28 mouse cellular contexts compared by ENCODE assay signal in the genomic region with DNA sequence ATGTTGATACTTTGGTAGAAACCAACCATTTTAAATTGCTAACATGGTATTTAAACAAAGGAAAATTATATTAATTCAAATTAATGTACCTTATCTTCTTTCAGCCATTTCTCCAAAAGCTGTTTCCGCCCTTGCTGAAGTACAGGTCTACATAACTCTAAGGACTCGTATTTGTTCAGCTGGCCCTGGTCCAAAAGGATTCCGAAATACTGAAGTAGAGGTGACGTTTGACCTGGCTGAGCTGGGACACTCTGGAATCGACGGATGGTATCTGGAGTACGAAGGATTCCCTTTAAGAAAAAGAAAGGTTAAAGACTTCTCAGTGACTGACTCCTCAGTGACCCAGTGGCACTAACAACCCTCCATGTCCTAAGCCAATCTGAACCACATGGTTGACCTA. TPM values are rescaled to one million over a fixed set of nuclear protein-coding genes. Genes with fewer than 3 reads are reported as not detected.
A peak's percentile ranks its signal among the peaks of the same experiment; 100 is the strongest.
DNase-seq lines count a peak whose midpoint lies in the region; ATAC-seq and TF ChIP-seq lines count a peak whose summit lies in the region.
"Had no signal": no experiment of that assay in that cellular context is flagged by ENCODE, and none has a peak within 500 bp of the region (broad histone marks: within the 10 kb centered on the region; RNA-seq: fewer than 3 reads in every experiment).

No protein-coding gene starts in this region.

- no peak overlapping the region for H3K4me3 ChIP-seq in lung, adult 2 months (replicated peaks; ENCODE audit: extremely low read depth, low read depth, low read length)
- no peak overlapping the region for H3K4me3 ChIP-seq in embryonic facial prominence, embryonic 10.5 days
- H3K4me3 ChIP-seq in forebrain, embryonic 11.5 days (ENCODE audit: low read depth, low read length): no peak overlapping the region
- H3K4me3 ChIP-seq: forebrain, embryonic 13.5 days; hindbrain, embryonic 12.5 days; intestine, embryonic 15.5 days; layer of hippocampus, adult 2 months; limb, embryonic 13.5 days; megakaryocyte, embryonic 14.5 days; midbrain, embryonic 13.5 days; neural tube, embryonic 13.5 days had no signal

- peak; percentile 83 for DNase-seq in heart, adult 11 months
- DNase-seq in heart, adult 8-10 months (ENCODE audit: low spot score): no peak
- peak; percentile 30 to 33 for DNase-seq in kidney, postnatal 36 days
- DNase-seq in kidney, adult 18-20 months: no peak
- DNase-seq in lung, adult 2 months: peak; percentile 27
- peak; percentile 67 for DNase-seq in lung, postnatal 25 days (ENCODE audit: low spot score)
- DNase-seq in embryonic facial prominence, embryonic 10.5 days (ENCODE audit: low spot score): no peak
- DNase-seq in forebrain, embryonic 11.5 days (ENCODE audit: low spot score): no peak
- DNase-seq: cerebellum, adult 11 months; cerebellum, adult 9-10 months; cerebellum, postnatal 36 days; embryo, embryonic 11 days; gastrocnemius, postnatal 10 days; heart, postnatal 36 days; right cerebral cortex, postnatal 4 days; thymus, postnatal 4 days had no signal

- H3K9ac ChIP-seq in forebrain, embryonic 11.5 days (ENCODE audit: low read length): no peak overlapping the region
- H3K9ac ChIP-seq: forebrain, embryonic 13.5 days; hindbrain, embryonic 12.5 days; intestine, embryonic 15.5 days; limb, embryonic 13.5 days; liver, embryonic 14.5 days; midbrain, embryonic 13.5 days; neural tube, embryonic 13.5 days had no signal

- TF ChIP-seq CTCF in lung, adult 2 months (IDR thresholded peaks at IDR 0.05; ENCODE audit: insufficient read depth, low read length): no peak

- H3K4me1 ChIP-seq in lung, adult 2 months (ENCODE audit: control insufficient read depth, insufficient read depth, low read length): no peaks in the 10 kb centered on the region; the same call in 1 of the 2 replicates
- no peaks in the 10 kb centered on the region for H3K4me1 ChIP-seq in embryonic facial prominence, embryonic 10.5 days
- H3K4me1 ChIP-seq in forebrain, embryonic 11.5 days (replicated peaks; ENCODE audit: control insufficient read depth, insufficient read depth, low read length): no peaks in the 10 kb centered on the region
- H3K4me1 ChIP-seq: forebrain, embryonic 13.5 days; hindbrain, embryonic 12.5 days; intestine, embryonic 15.5 days; limb, embryonic 13.5 days; megakaryocyte, embryonic 14.5 days; midbrain, embryonic 13.5 days; neural tube, embryonic 13.5 days had no signal

- no peak overlapping the region for H3K27ac ChIP-seq in embryonic facial prominence, embryonic 10.5 days (replicated peaks)
- H3K27ac ChIP-seq in forebrain, embryonic 11.5 days (ENCODE audit: low read depth, low read length): no peak overlapping the region
- H3K27ac ChIP-seq: forebrain, embryonic 13.5 days; hindbrain, embryonic 12.5 days; hindbrain, postnatal 0 days; intestine, embryonic 15.5 days; kidney, postnatal 0 days; layer of hippocampus, adult 2 months; limb, embryonic 13.5 days; liver, embryonic 14.5 days; midbrain, embryonic 13.5 days; neural tube, embryonic 13.5 days had no signal

- H3K4me2 ChIP-seq in forebrain, embryonic 11.5 days (ENCODE audit: low read depth, low read length, severe bottlenecking): no peak overlapping the region
- H3K4me2 ChIP-seq: forebrain, embryonic 13.5 days; heart, embryonic 11.5 days; hindbrain, embryonic 12.5 days; intestine, embryonic 15.5 days; limb, embryonic 13.5 days; midbrain, embryonic 13.5 days; neural tube, embryonic 13.5 days had no signal

- H3K9me3 ChIP-seq in embryonic facial prominence, embryonic 10.5 days: no peaks in the 10 kb centered on the region
- H3K9me3 ChIP-seq in forebrain, embryonic 11.5 days (ENCODE audit: control insufficient read depth, low read length): no peaks in the 10 kb centered on the region
- H3K9me3 ChIP-seq: forebrain, embryonic 13.5 days; hindbrain, embryonic 12.5 days; intestine, embryonic 15.5 days; limb, embryonic 13.5 days; megakaryocyte, embryonic 14.5 days; midbrain, embryonic 13.5 days; neural tube, embryonic 13.5 days had no signal

- H3K27me3 ChIP-seq in embryonic facial prominence, embryonic 10.5 days (replicated peaks; ENCODE audit: low read depth, poor library complexity, severe bottlenecking): no peaks in the 10 kb centered on the region
- H3K27me3 ChIP-seq in forebrain, embryonic 11.5 days (ENCODE audit: control insufficient read depth, insufficient read depth, low read length): no peaks in the 10 kb centered on the region
- H3K27me3 ChIP-seq: forebrain, embryonic 13.5 days; hindbrain, embryonic 12.5 days; intestine, embryonic 15.5 days; limb, embryonic 13.5 days; megakaryocyte, embryonic 14.5 days; midbrain, embryonic 13.5 days; neural tube, embryonic 13.5 days had no signal

- 57% methylated on average over 7 of the region's 7 CpGs for WGBS in lung, adult 2 months
- 88% methylated on average over 7 of the region's 7 CpGs for WGBS in embryonic facial prominence, embryonic 10.5 days
- 94% methylated on average over 7 of the region's 7 CpGs for WGBS in forebrain, embryonic 11.5 days

- ATAC-seq in forebrain, embryonic 11.5 days (replicated peaks; ENCODE audit: low FRiP score): no peak
- ATAC-seq: forebrain, embryonic 13.5 days; hindbrain, postnatal 0 days; intestine, embryonic 15.5 days; midbrain, embryonic 13.5 days had no signal

- no peak for TF ChIP-seq POLR2A in lung, adult 2 months (IDR thresholded peaks at IDR 0.05; ENCODE audit: borderline replicate concordance, extremely low read depth, low read depth, low read length)

- H3K36me3 ChIP-seq in embryonic facial prominence, embryonic 10.5 days (replicated peaks): peaks cover 96% of the 10 kb centered on the region
- peaks cover 4% of the 10 kb centered on the region; the same call in 1 of the 2 replicates for H3K36me3 ChIP-seq in forebrain, embryonic 11.5 days (ENCODE audit: control insufficient read depth, insufficient read depth, low read length)

RNA-seq across cellular contexts. Expression of a gene that starts 32.4 kb away (rescaled TPM):
- total RNA-seq in heart, adult 8-10 months (2022): 100 to 1,000 TPM; 128 to 169 (median 144) TPM
- 63.0 and 84.5 TPM in 2 replicates for polyA plus RNA-seq in lung, adult 2 months (2012; rRNA removed)
- polyA plus RNA-seq in embryonic facial prominence, embryonic 10.5 days (2016; fragmentation: Nextera tagmentation; extraction: Ambion mirVana): 132 and 137 TPM in 2 replicates
- 170 and 176 TPM in 2 replicates for polyA plus RNA-seq in forebrain, embryonic 11.5 days (2014; fragmentation: Nextera tagmentation; extraction: Ambion mirVana)

RNA-seq across cellular contexts. Expression of a gene that starts 41.2 kb away (rescaled TPM):
- total RNA-seq in heart, adult 8-10 months (2022): 1 to 10 TPM; 6.6 to 7.3 (median 7.1) TPM
- polyA plus RNA-seq in lung, adult 2 months (2012; rRNA removed): 2.2 and 3.8 TPM in 2 replicates
- 44.5 and 46.8 TPM in 2 replicates for polyA plus RNA-seq in embryonic facial prominence, embryonic 10.5 days (2016; fragmentation: Nextera tagmentation; extraction: Ambion mirVana)
- 43.2 and 44.8 TPM in 2 replicates for polyA plus RNA-seq in forebrain, embryonic 11.5 days (2014; fragmentation: Nextera tagmentation; extraction: Ambion mirVana)

RNA-seq across cellular contexts. Expression of a gene that starts 41.3 kb away (rescaled TPM):
- total RNA-seq in heart, adult 8-10 months (2022): 10 to 100 TPM; 60.2 to 77.1 (median 64.7) TPM
- polyA plus RNA-seq in lung, adult 2 months (2012; rRNA removed): 41.0 and 65.3 TPM in 2 replicates
- 84.9 and 89.9 TPM in 2 replicates for polyA plus RNA-seq in embryonic facial prominence, embryonic 10.5 days (2016; fragmentation: Nextera tagmentation; extraction: Ambion mirVana)
- polyA plus RNA-seq in forebrain, embryonic 11.5 days (2014; fragmentation: Nextera tagmentation; extraction: Ambion mirVana): 82.6 and 89.4 TPM in 2 replicates

Comparison
In these comparisons a context has a peak if more than half of its experiments do, and no peak if none do; other contexts are left out.
1. DNase-seq: peak in heart, adult 11 months (single experiment), kidney, postnatal 36 days (2 of 2), lung, adult 2 months (single experiment) and lung, postnatal 25 days (single experiment); none in heart, adult 8-10 months (single experiment), kidney, adult 18-20 months (single experiment), embryonic facial prominence, embryonic 10.5 days (single experiment) and forebrain, embryonic 11.5 days (single experiment).